Mouse (Mus musculus) kidney, adult 2 months (tissue): ENCODE data around the gene Robo2. TPM values are rescaled to one million over a fixed set of nuclear protein-coding genes. Genes with fewer than 3 reads are reported as not detected.

Source experiments
- DNase-seq: peaks from one replicate; pipeline ENCODE4 v3.0.0; 2021
- H3K27ac ChIP-seq: fragments of 200-500 bp; 2 replicates; pipeline ENCODE4 v1.5.1; 2012; ENCODE audit warnings: low read depth, low read length, control low read depth, inconsistent platforms; ENCODE audit not compliant: insufficient read depth
- H3K27me3 ChIP-seq: fragments of 200-500 bp; replicated peaks from 2 replicates; pipeline ENCODE4 v1.6.1; 2012; ENCODE audit warnings: mild to moderate bottlenecking, moderate library complexity, low read length, inconsistent platforms; ENCODE audit not compliant: control insufficient read depth, insufficient read depth
- H3K36me3 ChIP-seq: fragments of 200-500 bp; 2 replicates; pipeline ENCODE4 v1.6.1; 2012; ENCODE audit warnings: mild to moderate bottlenecking, moderate library complexity, low read length, inconsistent platforms; ENCODE audit not compliant: control insufficient read depth, insufficient read depth
- H3K4me1 ChIP-seq: fragments of 200-500 bp; 2 replicates; pipeline ENCODE4 v1.6.1; 2011; ENCODE audit warnings: low read length; ENCODE audit not compliant: control insufficient read depth, insufficient read depth
- H3K4me3 ChIP-seq: fragments of 200-500 bp; 2 replicates; pipeline ENCODE4 v1.5.1; 2011; ENCODE audit warnings: mild to moderate bottlenecking, low read depth, low read length, control low read depth; ENCODE audit not compliant: insufficient read depth
- CTCF ChIP-seq: fragments of 200-500 bp; conservative IDR thresholded peaks from 2 replicates; pipeline ENCODE4 v1.5.1; 2011; ENCODE audit warnings: low read depth, mild to moderate bottlenecking, control low read depth, low read length, moderate library complexity, mixed read lengths; ENCODE audit not compliant: insufficient read depth, insufficient read length
- POLR2A ChIP-seq: fragments of 200-500 bp; IDR thresholded peaks from one replicate; pipeline ENCODE4 v1.6.1; 2011; ENCODE audit warnings: low read depth, low read length, control low read depth
- WGBS: fragments of 180-500 bp; shearing (Covaris S2); methylation state at CpG from one replicate; pipeline ENCODE4 v1.1.7; 2018; 5-methylcytosine and 5-hydroxymethylcytosine counted together
- polyA plus RNA-seq: library from polyadenylated mRNA; depleted of rRNA; stranded (reverse); fragments of >200 nt; gene quantifications from 2 replicates; pipeline ENCODE4 v1.2.3, GENCODE M21; 2012

Robo2 gene
- polyA plus RNA-seq, 1 experiment: 15.3 TPM

DNA sequence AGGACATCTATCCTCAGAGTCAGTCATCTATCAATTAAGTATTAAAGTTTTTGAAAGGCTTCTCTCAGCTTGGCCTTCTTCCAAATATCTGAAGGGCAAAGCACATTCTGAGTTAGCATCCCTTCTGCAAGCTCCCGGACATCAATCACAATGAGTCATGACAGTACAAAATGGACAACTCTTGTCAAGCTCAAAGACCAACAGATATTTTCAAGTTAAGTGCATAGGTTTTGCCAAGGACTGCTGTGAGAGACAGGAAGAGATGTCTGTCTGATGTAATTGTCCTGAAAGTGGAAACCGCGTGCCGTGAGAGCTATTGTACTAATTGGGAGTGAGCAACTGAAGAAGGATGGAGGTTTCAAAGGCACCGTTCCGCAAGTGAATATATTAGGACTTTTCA is 465.5 kb downstream of the Robo2 start:
- no peak for DNase-seq
- 86% methylated on average over 6 of the region's 6 CpGs for WGBS
- Histone ChIP-seq H3K27ac (no peak overlapping the region), H3K4me3 (no peak overlapping the region), H3K4me1 (no peaks in the 10 kb centered on the region), H3K27me3 (no peaks in the 10 kb centered on the region; the same call in 1 of the 2 replicates), H3K36me3 (no peaks in the 10 kb centered on the region)
- no peak for TF ChIP-seq CTCF
- no peak for TF ChIP-seq POLR2A

GRCm38 (mm10) chr16:73940211-73940541 is 471.4 kb downstream of the Robo2 start:
- H3K4me3 ChIP-seq: no peak overlapping the region
- 67% methylated on average over 1 of the region's 1 CpGs for WGBS
- H3K27me3 ChIP-seq: no peaks in the 10 kb centered on the region
- no peak for DNase-seq
- TF ChIP-seq CTCF (no peak), POLR2A (no peak)
- no peaks in the 10 kb centered on the region for H3K36me3 ChIP-seq
- no peaks in the 10 kb centered on the region for H3K4me1 ChIP-seq
- no peak overlapping the region for H3K27ac ChIP-seq

- Histone ChIP-seq H3K27ac (no peak overlapping the region), H3K27me3 (no peaks in the 10 kb centered on the region), H3K36me3 (no peaks in the 10 kb centered on the region), H3K4me3 (no peak overlapping the region), H3K4me1 (no peaks in the 10 kb centered on the region)
- no peak for DNase-seq
- WGBS: 86% methylated on average over 5 of the region's 5 CpGs
- TF ChIP-seq CTCF (no peak), POLR2A (no peak)
These were observed 472.0 kb downstream of the Robo2 start for GRCm38 (mm10) chr16:73939423-73940210.

GRCm38 (mm10) chr16:73930323-73930722 is 481.3 kb downstream of the Robo2 start:
- Histone ChIP-seq H3K27me3 (no peaks in the 10 kb centered on the region), H3K4me1 (no peaks in the 10 kb centered on the region), H3K27ac (no peak overlapping the region), H3K36me3 (no peaks in the 10 kb centered on the region), H3K4me3 (no peak overlapping the region)
- TF ChIP-seq POLR2A (no peak), CTCF (no peak)
- WGBS: 94% methylated on average over 4 of the region's 4 CpGs
- DNase-seq: no peak

DNA sequence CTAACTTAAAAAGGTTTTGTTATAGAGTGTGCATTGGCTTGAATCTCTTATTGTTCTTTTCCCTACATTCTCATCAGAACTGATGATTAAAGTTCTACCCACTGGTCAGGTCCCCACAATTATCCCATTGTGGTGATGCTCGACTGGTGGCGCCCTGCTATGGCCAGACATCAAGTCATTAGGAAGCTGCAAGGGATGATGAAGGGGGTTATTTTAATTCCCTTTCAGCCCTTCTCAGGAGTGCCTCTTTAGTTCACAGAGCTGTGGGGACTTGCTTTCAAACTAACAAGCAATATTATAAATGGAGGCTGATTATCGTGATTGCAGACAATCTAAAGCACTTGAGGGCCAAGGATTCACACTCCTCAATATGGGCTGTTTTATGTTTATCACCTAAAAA is 484.1 kb downstream of the Robo2 start:
- Histone ChIP-seq H3K4me1 (no peaks in the 10 kb centered on the region), H3K4me3 (no peak overlapping the region), H3K27me3 (no peaks in the 10 kb centered on the region), H3K36me3 (no peaks in the 10 kb centered on the region), H3K27ac (no peak overlapping the region)
- TF ChIP-seq CTCF (no peak), POLR2A (no peak)
- DNase-seq: no peak
- 84% methylated on average over 3 of the region's 3 CpGs for whole genome bisulfite sequencing

GRCm38 (mm10) chr16:73915425-73915824 is 496.2 kb downstream of the Robo2 start:
- TF ChIP-seq CTCF (no peak), POLR2A (no peak)
- no peaks in the 10 kb centered on the region for H3K4me1 ChIP-seq
- 87% methylated on average over 4 of the region's 4 CpGs for WGBS

GRCm38 (mm10) chr16:73914936-73915335 is 496.7 kb downstream of the Robo2 start:
- 77% methylated on average over 4 of the region's 4 CpGs for WGBS
- no peaks in the 10 kb centered on the region for H3K36me3 ChIP-seq
- no peak overlapping the region for H3K27ac ChIP-seq
- TF ChIP-seq POLR2A: no peak
- TF ChIP-seq CTCF: no peak
- H3K4me3 ChIP-seq: no peak overlapping the region
- DNase-seq: no peak
- no peaks in the 10 kb centered on the region for H3K4me1 ChIP-seq
- H3K27me3 ChIP-seq: no peaks in the 10 kb centered on the region

More at GRCm38 (mm10) chr16:73915425-73915824, 496.2 kb downstream of the Robo2 start:
- no peaks in the 10 kb centered on the region for H3K36me3 ChIP-seq
- H3K27ac ChIP-seq: no peak overlapping the region
- no peak for DNase-seq
- no peaks in the 10 kb centered on the region for H3K27me3 ChIP-seq
- no peak overlapping the region for H3K4me3 ChIP-seq

GRCm38 (mm10) chr16:73908504-73908903 is 503.1 kb downstream of the Robo2 start:
- DNase-seq: no peak
- H3K36me3 ChIP-seq: no peaks in the 10 kb centered on the region
- no peaks in the 10 kb centered on the region for H3K4me1 ChIP-seq
- no peak overlapping the region for H3K27ac ChIP-seq
- H3K27me3 ChIP-seq: no peaks in the 10 kb centered on the region; the same call in 1 of the 2 replicates
- no peak overlapping the region for H3K4me3 ChIP-seq
- TF ChIP-seq CTCF: no peak
- TF ChIP-seq POLR2A: no peak
- 76% methylated on average over 11 of the region's 11 CpGs for WGBS
